Mouse (Mus musculus) kidney, adult 2 months (tissue): Measurements from ENCODE around the gene Elob. TPM values are rescaled to one million over a fixed set of nuclear protein-coding genes. Genes with fewer than 3 reads are reported as not detected.

Source experiments
- DNase-seq: peaks from one replicate; pipeline ENCODE4 v3.0.0; 2021
- H3K27ac ChIP-seq: fragments of 200-500 bp; 2 replicates; pipeline ENCODE4 v1.5.1; 2012; ENCODE audit warnings: low read depth, low read length, control low read depth, inconsistent platforms; ENCODE audit not compliant: insufficient read depth
- H3K27me3 ChIP-seq: fragments of 200-500 bp; replicated peaks from 2 replicates; pipeline ENCODE4 v1.6.1; 2012; ENCODE audit warnings: mild to moderate bottlenecking, moderate library complexity, low read length, inconsistent platforms; ENCODE audit not compliant: control insufficient read depth, insufficient read depth
- H3K36me3 ChIP-seq: fragments of 200-500 bp; 2 replicates; pipeline ENCODE4 v1.6.1; 2012; ENCODE audit warnings: mild to moderate bottlenecking, moderate library complexity, low read length, inconsistent platforms; ENCODE audit not compliant: control insufficient read depth, insufficient read depth
- H3K4me1 ChIP-seq: fragments of 200-500 bp; 2 replicates; pipeline ENCODE4 v1.6.1; 2011; ENCODE audit warnings: low read length; ENCODE audit not compliant: control insufficient read depth, insufficient read depth
- H3K4me3 ChIP-seq: fragments of 200-500 bp; 2 replicates; pipeline ENCODE4 v1.5.1; 2011; ENCODE audit warnings: mild to moderate bottlenecking, low read depth, low read length, control low read depth; ENCODE audit not compliant: insufficient read depth
- CTCF ChIP-seq: fragments of 200-500 bp; conservative IDR thresholded peaks from 2 replicates; pipeline ENCODE4 v1.5.1; 2011; ENCODE audit warnings: low read depth, mild to moderate bottlenecking, control low read depth, low read length, moderate library complexity, mixed read lengths; ENCODE audit not compliant: insufficient read depth, insufficient read length
- POLR2A ChIP-seq: fragments of 200-500 bp; IDR thresholded peaks from one replicate; pipeline ENCODE4 v1.6.1; 2011; ENCODE audit warnings: low read depth, low read length, control low read depth
- WGBS: fragments of 180-500 bp; shearing (Covaris S2); methylation state at CpG from one replicate; pipeline ENCODE4 v1.1.7; 2018; 5-methylcytosine and 5-hydroxymethylcytosine counted together
- polyA plus RNA-seq: library from polyadenylated mRNA; depleted of rRNA; stranded (reverse); fragments of >200 nt; gene quantifications from 2 replicates; pipeline ENCODE4 v1.2.3, GENCODE M21; 2012

Elob gene
- polyA plus RNA-seq, 1 experiment = 762 TPM

DNA sequence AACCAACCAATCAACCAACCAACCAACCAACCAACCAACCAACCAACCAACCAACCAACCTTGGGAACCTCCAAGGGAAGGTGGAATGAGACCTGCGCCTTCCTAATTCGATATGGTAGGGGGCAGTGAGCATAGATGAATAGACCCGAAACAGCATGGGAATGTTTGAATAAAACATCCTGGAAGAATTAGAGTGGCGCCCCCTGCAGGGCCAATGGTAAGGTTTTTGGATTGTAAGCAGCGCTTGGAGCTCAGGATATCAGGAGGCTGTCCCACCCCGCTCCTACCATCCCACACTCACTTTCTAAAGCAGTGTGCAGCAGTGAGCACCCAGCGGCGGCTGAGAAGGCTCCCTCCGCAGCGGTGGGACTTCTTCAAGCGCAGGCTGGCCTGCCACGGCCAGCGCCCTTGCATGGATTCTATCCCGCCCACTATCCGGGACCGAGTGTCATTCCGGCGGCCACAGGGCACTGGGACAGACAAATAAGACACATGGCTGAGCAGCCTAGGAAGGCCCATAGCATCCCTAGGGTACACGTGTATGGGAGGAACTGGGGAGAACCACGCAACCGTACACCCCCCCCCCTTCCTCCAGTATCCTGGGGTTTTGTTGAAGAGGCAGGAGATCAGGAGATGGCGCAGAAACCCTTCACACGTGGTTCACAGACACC is 14.3 kb upstream of the Elob start:
- TF ChIP-seq POLR2A (no peak), CTCF (0 out of 2 replicates have a peak, but pooled peaks have one; percentile 14)
- no peaks in the 10 kb centered on the region for H3K4me1 ChIP-seq
- no peak overlapping the region for H3K4me3 ChIP-seq
- no peak overlapping the region for H3K27ac ChIP-seq
- WGBS = 56% methylated on average over 23 of the region's 23 CpGs
- H3K36me3 ChIP-seq = no peaks in the 10 kb centered on the region
- 0 out of 2 replicates have a peak, but pooled peaks cover 2% of the 10 kb centered on the region for H3K27me3 ChIP-seq
- no peak for DNase-seq

GRCm38 (mm10) chr17:23841145-23841544 is 12.2 kb upstream of the Elob start:
- no peak overlapping the region for H3K4me3 ChIP-seq
- H3K27me3 ChIP-seq = 0 out of 2 replicates have a peak, but pooled peaks cover 2% of the 10 kb centered on the region
- WGBS = 35% methylated on average over 4 of the region's 4 CpGs
- no peaks in the 10 kb centered on the region for H3K4me1 ChIP-seq
- DNase-seq = peak; percentile 72
- no peak overlapping the region for H3K27ac ChIP-seq
- no peaks in the 10 kb centered on the region for H3K36me3 ChIP-seq
- TF ChIP-seq POLR2A (no peak), CTCF (peak; percentile 45)

- no peak within 1 kb of the TSS for H3K27ac ChIP-seq
- H3K36me3 ChIP-seq = no peaks in the 10 kb centered on the region
- 85% methylated on average over 8 of the region's 8 CpGs for WGBS
- H3K4me1 ChIP-seq = no peaks in the 10 kb centered on the region
- H3K27me3 ChIP-seq = no peaks in the 10 kb centered on the region
- TF ChIP-seq POLR2A = no peak
- TF ChIP-seq CTCF = no peak
- no peak for DNase-seq
- no peak within 1 kb of the TSS for H3K4me3 ChIP-seq
Measured at GRCm38 (mm10) chr17:23836006-23836575, 7.2 kb upstream of the Elob start, which contains the start of gene Prss33. TSS of gene Prss33 (minus strand) at chr17:23836056.

GRCm38 (mm10) chr17:23831201-23831600 is 2.3 kb upstream of the Elob start:
- H3K36me3 ChIP-seq = no peaks in the 10 kb centered on the region
- WGBS = 100% methylated on average over 1 of the region's 1 CpGs
- no peak overlapping the region for H3K4me3 ChIP-seq
- H3K27ac ChIP-seq = no peak overlapping the region
- no peak for DNase-seq
- H3K27me3 ChIP-seq = no peaks in the 10 kb centered on the region
- no peak for TF ChIP-seq CTCF
- peaks cover 3% of the 10 kb centered on the region; the same call in 1 of the 2 replicates for H3K4me1 ChIP-seq

GRCm38 (mm10) chr17:23828271-23829001 is 500 bp downstream of the Elob start:
- no peaks in the 10 kb centered on the region; the same call in 1 of the 2 replicates for H3K36me3 ChIP-seq
- H3K27ac ChIP-seq = peak overlapping the region; percentile 4; the same call in 1 of the 2 replicates
- H3K4me3 ChIP-seq = peak overlapping the region; percentile 71
- peak; percentile 25 for DNase-seq
- WGBS = under 1% methylated on average over 47 of the region's 47 CpGs
- H3K4me1 ChIP-seq = peaks cover 3% of the 10 kb centered on the region; the same call in 1 of the 2 replicates
- no peak for TF ChIP-seq CTCF
- TF ChIP-seq POLR2A = no peak
- no peaks in the 10 kb centered on the region for H3K27me3 ChIP-seq

- peaks cover 3% of the 10 kb centered on the region; the same call in 1 of the 2 replicates for H3K4me1 ChIP-seq
- H3K36me3 ChIP-seq = no peaks in the 10 kb centered on the region; the same call in 1 of the 2 replicates
- 85% methylated on average over 4 of the region's 4 CpGs for WGBS
- no peak for DNase-seq
- H3K27me3 ChIP-seq = no peaks in the 10 kb centered on the region
- TF ChIP-seq POLR2A = no peak
- no peak for TF ChIP-seq CTCF
- H3K27ac ChIP-seq = no peak overlapping the region
- no peak overlapping the region for H3K4me3 ChIP-seq
Measured at GRCm38 (mm10) chr17:23825591-23825990, 3.3 kb downstream of the Elob start.

DNA sequence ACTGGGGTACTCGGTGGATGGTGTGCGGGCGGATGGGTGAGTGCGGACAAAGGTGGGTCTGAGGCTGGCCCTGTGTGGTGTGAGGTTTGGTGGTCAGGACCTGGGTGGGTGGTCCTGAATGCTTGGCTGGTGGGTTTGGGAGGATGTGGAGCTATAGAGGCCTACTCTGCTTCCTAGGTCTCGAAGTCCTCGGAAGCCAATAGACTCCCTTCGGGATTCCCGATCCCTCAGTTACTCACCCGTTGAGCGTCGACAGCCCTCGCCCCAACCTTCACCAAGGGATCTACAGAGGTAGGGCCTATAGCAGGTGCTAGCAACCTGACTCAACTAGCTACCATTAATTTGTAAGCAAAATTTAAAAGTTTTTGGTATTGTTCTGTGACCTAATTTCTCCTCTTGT is 5.3 kb downstream of the Elob start:
- H3K4me1 ChIP-seq = no peaks in the 10 kb centered on the region
- no peaks in the 10 kb centered on the region for H3K27me3 ChIP-seq
- TF ChIP-seq CTCF (no peak), POLR2A (no peak)
- DNase-seq = no peak
- H3K27ac ChIP-seq = no peak overlapping the region
- WGBS = 90% methylated on average over 12 of the region's 12 CpGs
- H3K36me3 ChIP-seq = peaks cover 8% of the 10 kb centered on the region
- H3K4me3 ChIP-seq = no peak overlapping the region
